Mouse (Mus musculus) layer of hippocampus, adult 2 months (tissue): ENCODE results near the gene Dtx1. TPM values are rescaled to one million over a fixed set of nuclear protein-coding genes. Genes with fewer than 3 reads are reported as not detected.
A peak's percentile ranks its signal among the peaks of the same experiment; 100 is the strongest.

ENCODE experiments used
- DNase-seq, 2 experiments: peaks; one replicate each; pipeline ENCODE4 v3.0.0; 2022; ENCODE audit warnings: low spot score in 2 of 2
- H3K27ac ChIP-seq: fragments of 200-600 bp; 2 replicates; pipeline ENCODE4 v1.8.1; 2022
- H3K4me3 ChIP-seq: fragments of 200-600 bp; 2 replicates; pipeline ENCODE4 v1.8.1; 2022; ENCODE audit warnings: mild to moderate bottlenecking
- CTCF ChIP-seq: fragments of 200-600 bp; conservative IDR thresholded peaks from 2 replicates; pipeline ENCODE4 v1.8.1; 2022; ENCODE audit warnings: antibody characterized with exemption, mild to moderate bottlenecking, moderate library complexity
- total RNA-seq, 2 experiments: library from RNA; stranded (reverse); gene quantifications; 2 replicates each; pipeline ENCODE4 v1.2.3; 2021

Dtx1 gene
- total RNA-seq, 2 experiments from 2014 or later: 70.9 to 73.9 TPM

DNA sequence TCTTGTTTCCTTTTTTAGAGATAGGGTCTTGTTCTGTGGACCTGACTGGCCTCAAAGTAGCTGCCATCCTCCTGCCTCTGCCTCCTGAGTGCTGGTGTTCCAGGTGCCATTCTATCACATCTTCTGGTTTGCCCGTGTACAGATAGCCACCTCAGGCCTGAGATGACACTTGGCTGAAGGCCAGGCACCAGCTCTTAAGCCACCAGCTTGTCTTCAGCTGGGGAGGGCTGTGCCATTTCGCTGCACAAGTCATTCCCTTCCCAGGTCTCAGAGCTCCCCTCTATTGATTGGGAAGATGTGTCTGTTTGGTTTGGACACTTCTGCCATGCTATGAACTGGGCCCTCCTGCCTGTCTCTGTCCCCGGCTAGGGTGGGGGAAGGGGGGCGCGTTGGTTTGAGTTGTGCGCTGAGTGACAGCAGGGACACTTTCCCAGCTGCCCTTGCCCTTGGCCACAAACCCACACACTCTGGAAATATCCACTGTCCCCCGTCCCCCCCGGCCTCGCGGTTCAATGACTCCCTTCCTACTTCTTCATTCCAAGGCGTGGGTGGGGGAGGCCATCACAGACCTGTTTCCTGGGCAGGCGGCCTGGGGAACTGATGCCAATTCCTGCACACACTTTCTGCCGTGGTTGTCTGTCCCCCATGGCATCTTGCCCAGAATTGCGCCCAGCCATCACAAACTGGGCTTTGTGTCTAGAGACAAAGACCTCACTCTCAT, 68.2 kb downstream of the Dtx1 start:
- H3K4me3 ChIP-seq: no peak overlapping the region
- DNase-seq: no peak
- TF ChIP-seq CTCF: no peak

DNA sequence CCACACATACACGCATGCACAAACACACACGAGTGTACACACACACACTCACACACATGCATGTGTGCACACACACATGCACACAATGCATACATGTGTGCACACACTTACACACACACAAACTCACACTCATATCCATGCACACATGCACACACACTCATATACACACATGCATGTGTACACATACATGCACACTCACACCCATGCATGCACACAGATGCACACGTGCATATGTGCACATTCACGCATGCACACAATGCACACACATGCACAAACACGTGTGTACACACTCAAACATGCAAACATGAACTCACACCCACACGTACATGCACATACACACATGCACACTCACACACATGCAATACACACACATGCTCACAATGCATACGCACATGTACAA, 71.6 kb downstream of the Dtx1 start:
- TF ChIP-seq CTCF: no peak
- Histone ChIP-seq H3K27ac (peak overlapping the region; percentile 77), H3K4me3 (no peak overlapping the region)
- no peak for DNase-seq

More for the DNA sequence above, 68.2 kb downstream of the Dtx1 start:
- no peak overlapping the region for H3K27ac ChIP-seq

DNA sequence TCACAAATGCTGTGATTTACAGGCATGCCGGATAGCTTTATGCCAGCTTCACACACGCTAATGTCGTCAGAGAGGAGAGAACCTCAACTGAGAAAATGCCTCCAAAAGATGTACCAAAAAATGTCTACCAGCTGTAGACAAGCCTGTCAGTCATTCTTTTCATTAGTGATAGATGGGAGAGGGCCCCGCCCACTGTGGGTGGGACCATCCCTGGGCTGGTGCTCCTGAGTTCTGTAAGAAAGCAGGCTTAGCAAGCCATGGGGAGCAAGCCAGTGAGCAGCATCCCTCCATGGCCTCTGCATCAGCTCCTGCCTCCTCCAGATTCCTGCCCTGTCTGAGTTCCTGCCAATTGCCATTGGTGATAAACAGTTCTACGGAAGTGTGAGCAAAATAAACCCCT, 76.1 kb downstream of the Dtx1 start:
- H3K4me3 ChIP-seq: no peak overlapping the region
- DNase-seq: no peak
- TF ChIP-seq CTCF: no peak
- no peak overlapping the region for H3K27ac ChIP-seq

DNA sequence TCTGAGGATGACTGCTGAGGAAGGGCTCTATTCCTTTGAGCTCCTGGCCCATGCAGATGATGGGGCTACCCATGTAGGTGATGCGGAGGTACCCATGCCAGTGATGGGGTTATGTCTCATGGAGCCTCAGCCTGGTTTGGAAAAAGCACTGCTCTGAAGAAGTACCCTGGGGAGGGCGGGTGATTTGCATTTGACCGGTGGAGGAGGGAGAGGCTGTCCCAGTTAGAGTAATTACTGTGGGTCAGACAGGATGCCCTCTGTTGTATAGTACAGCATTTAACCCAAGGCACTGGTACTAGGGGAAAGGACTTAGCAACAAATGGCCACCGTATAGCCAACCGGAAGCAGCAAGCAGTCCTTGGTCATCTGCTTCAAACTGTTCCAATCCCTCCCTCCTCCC, 76.9 kb downstream of the Dtx1 start:
- DNase-seq: no peak
- H3K27ac ChIP-seq: no peak overlapping the region
- no peak for TF ChIP-seq CTCF
- H3K4me3 ChIP-seq: no peak overlapping the region

DNA sequence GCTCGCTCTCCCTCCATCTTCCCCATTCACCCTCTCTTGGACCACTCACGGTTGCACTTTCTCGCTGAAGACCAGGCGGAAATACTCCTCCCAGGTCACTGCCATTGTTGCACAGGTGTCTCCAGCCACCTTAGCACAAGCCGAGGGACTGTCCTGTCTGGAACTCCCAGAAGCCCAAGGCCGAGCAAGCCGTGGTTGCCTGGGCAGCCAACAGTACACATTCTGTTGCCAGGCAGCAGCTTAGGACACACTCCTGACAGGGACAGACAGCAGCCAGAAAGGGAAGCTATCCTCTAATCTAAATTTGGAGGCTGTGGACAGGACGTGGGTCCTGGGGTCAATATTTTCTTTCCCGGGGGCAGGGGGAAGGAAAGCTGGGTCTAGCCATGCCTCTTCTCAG, 77.6 kb downstream of the Dtx1 start, which contains the start of gene Cfap73:
Gene Cfap73, minus strand, starts transcription at position 105 of the 400 bp plus-strand sequence.
- DNase-seq: no peak
- no peak within 1 kb of the TSS for H3K27ac ChIP-seq
- no peak for TF ChIP-seq CTCF
- no peak within 1 kb of the TSS for H3K4me3 ChIP-seq

DNA sequence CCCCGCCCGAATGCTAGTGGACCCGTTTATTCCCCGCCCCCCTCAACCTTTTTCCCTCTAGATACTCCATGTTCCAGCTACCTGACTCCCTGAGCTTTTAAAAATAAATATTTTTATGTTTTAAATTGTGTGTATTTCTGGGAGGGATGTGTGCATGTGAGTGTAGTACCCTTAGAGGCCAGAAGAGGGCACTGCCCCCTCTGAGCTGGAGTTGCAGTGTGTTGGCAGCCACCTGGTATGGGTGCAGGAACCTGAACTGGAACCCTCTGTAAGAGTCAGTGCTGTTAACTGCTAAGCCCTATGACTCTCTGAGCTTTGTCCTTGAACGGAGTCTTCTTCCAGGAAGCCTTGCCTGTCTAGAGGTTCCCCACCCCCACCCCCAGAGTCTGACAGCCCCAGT, 79.8 kb downstream of the Dtx1 start:
- H3K4me3 ChIP-seq: no peak overlapping the region
- no peak for DNase-seq
- no peak overlapping the region for H3K27ac ChIP-seq
- TF ChIP-seq CTCF: peak; percentile 50

DNA sequence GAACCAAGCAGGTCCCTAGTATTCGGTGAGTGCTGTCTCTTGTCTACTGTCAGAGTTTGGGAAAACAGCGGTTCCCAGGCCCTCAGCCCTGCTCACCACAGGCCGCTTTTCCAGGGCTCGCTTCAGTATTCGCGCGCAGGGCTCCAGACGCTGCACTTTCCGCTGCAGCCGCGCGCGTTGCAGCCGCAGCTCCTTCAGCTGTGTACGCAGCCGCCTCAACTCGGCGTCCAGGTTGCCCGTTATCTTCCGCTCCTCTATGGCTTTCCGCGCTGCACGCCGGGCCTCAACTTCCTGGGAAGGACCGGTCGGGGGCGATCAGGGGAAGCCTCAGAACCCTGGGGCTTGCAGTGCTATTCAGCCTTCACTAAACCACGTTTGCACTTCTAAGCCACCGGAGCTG, 80.6 kb downstream of the Dtx1 start:
- no peak for DNase-seq
- H3K4me3 ChIP-seq: no peak overlapping the region; the same call in 1 of the 2 replicates
- H3K27ac ChIP-seq: no peak overlapping the region
- no peak for TF ChIP-seq CTCF

Other genes with a start within 250 kb of the Dtx1 start
- 1 to 10 TPM; 7.9 to 8.5 TPM for gene Sdsl, start 239.1 kb downstream of the Dtx1 start, total RNA-seq
- under 1 TPM in 1 of 2 experiments, not detected in 1; 0.31 TPM for gene Sds, start 235.4 kb downstream of the Dtx1 start, total RNA-seq
- 10 to 100 TPM; 62.6 to 66.0 TPM for gene Plbd2, start 208.3 kb downstream of the Dtx1 start, total RNA-seq
- gene Slc8b1, start 200.8 kb downstream of the Dtx1 start, total RNA-seq: 10 to 100 TPM in 1 of 2 experiments, 1 to 10 TPM in 1; 8.7 to 12.1 TPM
- 10 to 100 TPM; 34.8 to 40.8 TPM for gene Tpcn1, start 123.3 kb downstream of the Dtx1 start, total RNA-seq
- 1 to 10 TPM in 1 of 2 experiments, under 1 TPM in 1; 1.00 to 1.2 TPM for gene Iqcd, start 122.9 kb downstream of the Dtx1 start, total RNA-seq
- 10 to 100 TPM; 23.7 to 28.0 TPM for gene Rita1, start 99.3 kb downstream of the Dtx1 start, total RNA-seq
- 10 to 100 TPM; 36.8 to 37.2 TPM for gene Ddx54, start 99.2 kb downstream of the Dtx1 start, total RNA-seq
- under 1 TPM in 1 of 2 experiments, not detected in 1; 0.39 TPM for gene Cfap73, start 77.7 kb downstream of the Dtx1 start, total RNA-seq
- gene Rasal1, start 63.1 kb downstream of the Dtx1 start, total RNA-seq: 10 to 100 TPM; 91.9 to 96.6 TPM
- not detected for gene Oas2, start 37.9 kb upstream of the Dtx1 start, total RNA-seq
- not detected for gene Oas3, start 65.7 kb upstream of the Dtx1 start, total RNA-seq
- gene Oas1e, start 83.6 kb upstream of the Dtx1 start, total RNA-seq: not detected
- 1 to 10 TPM in 1 of 2 experiments, under 1 TPM in 1; 0.26 to 1.4 TPM for gene Oas1c, start 100.6 kb upstream of the Dtx1 start, total RNA-seq
- gene Oas1f, start 135.4 kb upstream of the Dtx1 start, total RNA-seq: not detected
- not detected for gene Oas1h, start 149.5 kb upstream of the Dtx1 start, total RNA-seq
- not detected for gene Oas1g, start 175.7 kb upstream of the Dtx1 start, total RNA-seq
- gene Oas1a, start 195.6 kb upstream of the Dtx1 start, total RNA-seq: under 1 TPM in 1 of 2 experiments, not detected in 1; 0.29 TPM
- gene Oas1d, start 202.6 kb upstream of the Dtx1 start, total RNA-seq: not detected